Mouse (Mus musculus): ENCODE data around the gene Exd1. TPM values are rescaled to one million over a fixed set of nuclear protein-coding genes. Genes with fewer than 3 reads are reported as not detected.

Gene Exd1
- polyA plus RNA-seq, 2 experiments: 0.12 to 0.19 TPM

- Histone ChIP-seq H3K4me1 (ENCODE audit: control insufficient read depth, insufficient read depth, low read length) (peaks cover 4% of the 10 kb centered on the region), H3K9ac (ENCODE audit: low read depth, low read length, severe bottlenecking) (no peak overlapping the region), H3K4me2 (replicated peaks; ENCODE audit: low read depth, low read length, severe bottlenecking) (no peak overlapping the region), H3K27ac (replicated peaks; ENCODE audit: low read depth, low read length) (no peak overlapping the region), H3K9me3 (ENCODE audit: control insufficient read depth, low read length) (no peaks in the 10 kb centered on the region), H3K4me3 (replicated peaks; ENCODE audit: low read length) (no peak overlapping the region), H3K36me3 (ENCODE audit: control insufficient read depth, insufficient read depth, low read length) (no peaks in the 10 kb centered on the region), H3K27me3 (ENCODE audit: control insufficient read depth, insufficient read depth, low read length) (no peaks in the 10 kb centered on the region)
- WGBS: 89% methylated on average over 1 of the region's 1 CpGs
- DNase-seq (ENCODE audit: low spot score) (no peak), ATAC-seq (ENCODE audit: low FRiP score, low read depth) (no peak)
- TF ChIP-seq POLR2A (IDR thresholded peaks at IDR 0.05; ENCODE audit: borderline replicate concordance, extremely low read depth, insufficient read depth, insufficient read length): no peak
Observed at GRCm38 (mm10) chr2:119482307-119482706, 65.1 kb downstream of the Exd1 start.

GRCm38 (mm10) chr2:119478397-119478749 is 69.1 kb downstream of the Exd1 start:
- no peaks in the 10 kb centered on the region for H3K36me3 ChIP-seq (ENCODE audit: control insufficient read depth, insufficient read depth, low read length)
- H3K27me3 ChIP-seq (ENCODE audit: control insufficient read depth, insufficient read depth, low read length): no peaks in the 10 kb centered on the region
- ATAC-seq (ENCODE audit: low FRiP score, low read depth) (no peak), DNase-seq (ENCODE audit: low spot score) (no peak)
- peak overlapping the region; percentile 72 for H3K4me3 ChIP-seq (replicated peaks; ENCODE audit: low read length)
- H3K9me3 ChIP-seq (ENCODE audit: control insufficient read depth, low read length): no peaks in the 10 kb centered on the region
- 12% methylated on average over 9 of the region's 9 CpGs for WGBS
- peak overlapping the region; percentile 99 for H3K9ac ChIP-seq (ENCODE audit: low read depth, low read length, severe bottlenecking)
- H3K4me1 ChIP-seq (ENCODE audit: control insufficient read depth, insufficient read depth, low read length): peaks cover 12% of the 10 kb centered on the region
- no peak for TF ChIP-seq POLR2A (IDR thresholded peaks at IDR 0.05; ENCODE audit: borderline replicate concordance, extremely low read depth, insufficient read depth, insufficient read length)
- H3K4me2 ChIP-seq (replicated peaks; ENCODE audit: low read depth, low read length, severe bottlenecking): peak overlapping the region; percentile 54
- H3K27ac ChIP-seq (replicated peaks; ENCODE audit: low read depth, low read length): peak overlapping the region; percentile 99

GRCm38 (mm10) chr2:119477571-119478396 is 69.6 kb downstream of the Exd1 start, which contains the start of gene Ino80:
Gene Ino80 (minus strand): TSS chr2:119477687.
- Histone ChIP-seq H3K4me3 (replicated peaks; ENCODE audit: low read length) (peak within 1 kb of the TSS; percentile 72), H3K9me3 (ENCODE audit: control insufficient read depth, low read length) (no peaks in the 10 kb centered on the region), H3K27ac (replicated peaks; ENCODE audit: low read depth, low read length) (peak within 1 kb of the TSS; percentile 99), H3K4me2 (replicated peaks; ENCODE audit: low read depth, low read length, severe bottlenecking) (peak within 1 kb of the TSS; percentile 75), H3K4me1 (ENCODE audit: control insufficient read depth, insufficient read depth, low read length) (peaks cover 12% of the 10 kb centered on the region), H3K36me3 (ENCODE audit: control insufficient read depth, insufficient read depth, low read length) (no peaks in the 10 kb centered on the region), H3K9ac (ENCODE audit: low read depth, low read length, severe bottlenecking) (peak within 1 kb of the TSS; percentile 99), H3K27me3 (ENCODE audit: control insufficient read depth, insufficient read depth, low read length) (no peaks in the 10 kb centered on the region)
- peak; percentile 91; the same call in 1 of the 2 replicates for TF ChIP-seq POLR2A (IDR thresholded peaks at IDR 0.05; ENCODE audit: borderline replicate concordance, extremely low read depth, insufficient read depth, insufficient read length)
- DNase-seq (ENCODE audit: low spot score): peak; percentile 100
- ATAC-seq (ENCODE audit: low FRiP score, low read depth): peak; percentile 95
- under 1% methylated on average over 56 of the region's 72 CpGs for WGBS

- peak; percentile 34 for ATAC-seq (ENCODE audit: low FRiP score, low read depth)
- no peak for TF ChIP-seq POLR2A (IDR thresholded peaks at IDR 0.05; ENCODE audit: borderline replicate concordance, extremely low read depth, insufficient read depth, insufficient read length)
- peak; percentile 58 for DNase-seq (ENCODE audit: low spot score)
- H3K27me3 ChIP-seq (ENCODE audit: control insufficient read depth, insufficient read depth, low read length): no peaks in the 10 kb centered on the region
- peak overlapping the region; percentile 99 for H3K9ac ChIP-seq (ENCODE audit: low read depth, low read length, severe bottlenecking)
- peaks cover 12% of the 10 kb centered on the region for H3K4me1 ChIP-seq (ENCODE audit: control insufficient read depth, insufficient read depth, low read length)
- H3K4me2 ChIP-seq (replicated peaks; ENCODE audit: low read depth, low read length, severe bottlenecking): peak overlapping the region; percentile 75
- WGBS: under 1% methylated on average over 40 of the region's 44 CpGs
- peak overlapping the region; percentile 72 for H3K4me3 ChIP-seq (replicated peaks; ENCODE audit: low read length)
- peak overlapping the region; percentile 99 for H3K27ac ChIP-seq (replicated peaks; ENCODE audit: low read depth, low read length)
- peaks cover 3% of the 10 kb centered on the region; the same call in 1 of the 2 replicates for H3K36me3 ChIP-seq (ENCODE audit: control insufficient read depth, insufficient read depth, low read length)
- H3K9me3 ChIP-seq (ENCODE audit: control insufficient read depth, low read length): no peaks in the 10 kb centered on the region
Observed at GRCm38 (mm10) chr2:119476621-119477391, 70.6 kb downstream of the Exd1 start.

GRCm38 (mm10) chr2:119476166-119476565 is 71.3 kb downstream of the Exd1 start:
- H3K9me3 ChIP-seq (ENCODE audit: control insufficient read depth, low read length): no peaks in the 10 kb centered on the region
- no peak for DNase-seq (ENCODE audit: low spot score)
- H3K27ac ChIP-seq (replicated peaks; ENCODE audit: low read depth, low read length): no peak overlapping the region; the same call in 1 of the 2 replicates
- H3K4me2 ChIP-seq (replicated peaks; ENCODE audit: low read depth, low read length, severe bottlenecking): peak overlapping the region; percentile 75
- 16% methylated on average over 7 of the region's 7 CpGs for WGBS
- no peak for TF ChIP-seq POLR2A (IDR thresholded peaks at IDR 0.05; ENCODE audit: borderline replicate concordance, extremely low read depth, insufficient read depth, insufficient read length)
- no peak for ATAC-seq (ENCODE audit: low FRiP score, low read depth)
- peak overlapping the region; percentile 72 for H3K4me3 ChIP-seq (replicated peaks; ENCODE audit: low read length)
- peak overlapping the region; percentile 99 for H3K9ac ChIP-seq (ENCODE audit: low read depth, low read length, severe bottlenecking)
- peaks cover 3% of the 10 kb centered on the region; the same call in 1 of the 2 replicates for H3K36me3 ChIP-seq (ENCODE audit: control insufficient read depth, insufficient read depth, low read length)
- peaks cover 12% of the 10 kb centered on the region for H3K4me1 ChIP-seq (ENCODE audit: control insufficient read depth, insufficient read depth, low read length)
- no peaks in the 10 kb centered on the region for H3K27me3 ChIP-seq (ENCODE audit: control insufficient read depth, insufficient read depth, low read length)

Other genes with a start within 250 kb of the Exd1 start
- 8.7 and 9.0 TPM in 2 replicates for gene Dll4, start 221.8 kb downstream of the Exd1 start, polyA plus RNA-seq (2012; rRNA removed)
- gene Dll4, start 221.8 kb downstream of the Exd1 start, polyA plus RNA-seq (2014; fragmentation: Nextera tagmentation; extraction: Ambion mirVana): 5.1 and 6.2 TPM in 2 replicates
- gene Chac1, start 196.4 kb downstream of the Exd1 start, polyA plus RNA-seq (2012; rRNA removed): 0.79 and 0.94 TPM in 2 replicates
- gene Chac1, start 196.4 kb downstream of the Exd1 start, polyA plus RNA-seq (2014; fragmentation: Nextera tagmentation; extraction: Ambion mirVana): 0.48 and 0.68 TPM in 2 replicates
- gene Ino80, start 69.9 kb downstream of the Exd1 start, polyA plus RNA-seq (2012; rRNA removed): 15.7 and 16.4 TPM in 2 replicates
- gene Ino80, start 69.9 kb downstream of the Exd1 start, polyA plus RNA-seq (2014; fragmentation: Nextera tagmentation; extraction: Ambion mirVana): 6.3 TPM in 2 replicates
- gene Chp1, start 70 bp upstream of the Exd1 start, polyA plus RNA-seq (2012; rRNA removed): 53.8 and 61.7 TPM in 2 replicates
- gene Chp1, start 70 bp upstream of the Exd1 start, polyA plus RNA-seq (2014; fragmentation: Nextera tagmentation; extraction: Ambion mirVana): 55.6 and 64.4 TPM in 2 replicates
- 24.3 and 37.8 TPM in 2 replicates for gene Nusap1, start 70.7 kb upstream of the Exd1 start, polyA plus RNA-seq (2012; rRNA removed)
- 51.9 and 58.6 TPM in 2 replicates for gene Nusap1, start 70.7 kb upstream of the Exd1 start, polyA plus RNA-seq (2014; fragmentation: Nextera tagmentation; extraction: Ambion mirVana)
- gene Oip5, start 70.8 kb upstream of the Exd1 start, polyA plus RNA-seq (2012; rRNA removed): 19.6 and 19.8 TPM in 2 replicates
- 16.3 and 16.6 TPM in 2 replicates for gene Oip5, start 70.8 kb upstream of the Exd1 start, polyA plus RNA-seq (2014; fragmentation: Nextera tagmentation; extraction: Ambion mirVana)
- 14.6 and 18.8 TPM in 2 replicates for gene Ndufaf1, start 115.2 kb upstream of the Exd1 start, polyA plus RNA-seq (2012; rRNA removed)
- 41.9 and 44.0 TPM in 2 replicates for gene Ndufaf1, start 115.2 kb upstream of the Exd1 start, polyA plus RNA-seq (2014; fragmentation: Nextera tagmentation; extraction: Ambion mirVana)
- 30.0 and 32.3 TPM in 2 replicates for gene Rtf1, start 127.4 kb upstream of the Exd1 start, polyA plus RNA-seq (2012; rRNA removed)
- gene Rtf1, start 127.4 kb upstream of the Exd1 start, polyA plus RNA-seq (2014; fragmentation: Nextera tagmentation; extraction: Ambion mirVana): 33.2 and 33.7 TPM in 2 replicates
- gene Itpka, start 194.7 kb upstream of the Exd1 start, polyA plus RNA-seq (2012; rRNA removed): 0.50 and 0.54 TPM in 2 replicates
- 0.28 and 0.52 TPM in 2 replicates for gene Itpka, start 194.7 kb upstream of the Exd1 start, polyA plus RNA-seq (2014; fragmentation: Nextera tagmentation; extraction: Ambion mirVana)
- 0.12 and 0.13 TPM in 2 replicates for gene Ltk, start 212.8 kb upstream of the Exd1 start, polyA plus RNA-seq (2012; rRNA removed)
- gene Ltk, start 212.8 kb upstream of the Exd1 start, polyA plus RNA-seq (2014; fragmentation: Nextera tagmentation; extraction: Ambion mirVana): 0.10 TPM in 1 of 2 replicates, not detected in the other
- 27.7 and 39.8 TPM in 2 replicates for gene Rpap1, start 239.9 kb upstream of the Exd1 start, polyA plus RNA-seq (2012; rRNA removed)
- 22.5 and 27.0 TPM in 2 replicates for gene Rpap1, start 239.9 kb upstream of the Exd1 start, polyA plus RNA-seq (2014; fragmentation: Nextera tagmentation; extraction: Ambion mirVana)